Mouse (Mus musculus) G1E (cell line): ENCODE data around the gene Anxa5.

ENCODE experiments used
- CTCF ChIP-seq: IDR thresholded peaks from 2 replicates; pipeline ENCODE4 v1.5.1; 2012; ENCODE audit warnings: low read depth, low read length, inconsistent platforms, mixed read lengths
- GATA1 ChIP-seq: IDR thresholded peaks from 2 replicates; pipeline ENCODE4 v1.6.1; 2012; ENCODE audit warnings: borderline replicate concordance, low read length, inconsistent platforms, mixed read lengths

DNA sequence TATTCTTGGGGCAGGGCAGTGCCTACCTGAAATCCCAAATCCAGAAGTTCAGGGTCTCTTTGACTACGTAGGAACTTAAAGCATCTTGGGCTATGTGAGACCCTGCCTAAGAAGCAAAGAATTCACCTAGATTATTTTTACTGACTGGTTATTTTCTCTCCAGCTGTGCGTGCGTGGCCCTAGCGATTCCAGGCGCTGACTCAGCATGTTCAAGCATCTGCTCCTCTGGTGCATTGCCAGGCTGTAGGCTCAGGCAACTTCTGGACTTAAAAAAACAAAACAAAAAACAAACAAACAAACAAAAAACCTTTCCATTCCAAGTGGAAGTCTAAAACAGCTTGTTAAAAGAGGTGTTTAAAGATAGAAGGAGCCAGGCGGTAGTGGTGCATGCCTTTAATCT lies 22.5 kb upstream of the Anxa5 start:
- no peak for TF ChIP-seq GATA1
- no peak for TF ChIP-seq CTCF
